Mouse (Mus musculus) forebrain, embryonic 13.5 days (tissue): ENCODE measurements at regions not wholly inside any gene's neighbourhood (a gene's known extent, or its start where the extent isn't known, plus 50 kb on each side); places are given as distances from the start of the nearest gene placed in this dataset.

ENCODE experiments used
- ATAC-seq: fragments of 200-750 bp; cut with Nextera tagmentation; 2 replicates; pipeline ENCODE4 v1.8.0; 2017
- H3K27ac ChIP-seq: fragments of 300-500 bp; sonication (generic); 2 replicates; pipeline ENCODE4 v1.5.1; 2015; ENCODE audit warnings: inconsistent platforms, mild to moderate bottlenecking, moderate library complexity
- H3K27me3 ChIP-seq: fragments of 300-500 bp; sonication (generic); 2 replicates; pipeline ENCODE4 v1.6.1; 2015; ENCODE audit warnings: mild to moderate bottlenecking, inconsistent platforms
- H3K36me3 ChIP-seq: fragments of 300-500 bp; sonication (generic); 2 replicates; pipeline ENCODE4 v1.6.1; 2015; ENCODE audit warnings: mild to moderate bottlenecking, inconsistent platforms; ENCODE audit not compliant: poor library complexity, severe bottlenecking
- H3K4me1 ChIP-seq: fragments of 300-500 bp; sonication (generic); 2 replicates; pipeline ENCODE4 v1.6.1; 2015; ENCODE audit warnings: inconsistent platforms
- H3K4me2 ChIP-seq: fragments of 300-500 bp; sonication (generic); 2 replicates; pipeline ENCODE4 v1.6.1; 2015; ENCODE audit warnings: inconsistent platforms, mild to moderate bottlenecking, moderate library complexity
- H3K4me3 ChIP-seq: fragments of 300-500 bp; sonication (generic); 2 replicates; pipeline ENCODE4 v1.5.1; 2015; ENCODE audit warnings: mild to moderate bottlenecking, inconsistent platforms
- H3K9ac ChIP-seq: fragments of 300-500 bp; sonication (generic); 2 replicates; pipeline ENCODE4 v1.6.1; 2015; ENCODE audit warnings: mild to moderate bottlenecking, inconsistent platforms
- H3K9me3 ChIP-seq: fragments of 300-500 bp; sonication (generic); replicated peaks from 2 replicates; pipeline ENCODE4 v1.6.1; 2016; ENCODE audit warnings: inconsistent platforms
- WGBS: fragments of 180-500 bp; shearing (Covaris S2); methylation state at CpG from one replicate; pipeline ENCODE4 v1.1.7; 2015; 5-methylcytosine and 5-hydroxymethylcytosine counted together

GRCm38 (mm10) chr10:16231821-16232220, 1491.2 kb upstream of the Cited2 start:
- H3K4me2 ChIP-seq = no peak overlapping the region
- H3K36me3 ChIP-seq = no peaks in the 10 kb centered on the region
- 0 out of 2 replicates have a peak, but pooled peaks have one; percentile 36 for ATAC-seq
- H3K9ac ChIP-seq = no peak overlapping the region
- H3K4me3 ChIP-seq = no peak overlapping the region
- WGBS = 55% methylated on average over 2 of the region's 2 CpGs
- no peaks in the 10 kb centered on the region for H3K27me3 ChIP-seq
- no peaks in the 10 kb centered on the region for H3K9me3 ChIP-seq
- H3K27ac ChIP-seq = no peak overlapping the region
- no peaks in the 10 kb centered on the region for H3K4me1 ChIP-seq

- no peak overlapping the region for H3K4me2 ChIP-seq
- no peak for ATAC-seq
- no peak overlapping the region for H3K27ac ChIP-seq
- H3K4me1 ChIP-seq = no peaks in the 10 kb centered on the region
- H3K36me3 ChIP-seq = no peaks in the 10 kb centered on the region
- no peaks in the 10 kb centered on the region for H3K9me3 ChIP-seq
- no peak overlapping the region for H3K9ac ChIP-seq
- 72% methylated on average over 4 of the region's 4 CpGs for WGBS
- H3K4me3 ChIP-seq = no peak overlapping the region
- H3K27me3 ChIP-seq = no peaks in the 10 kb centered on the region
Measured at GRCm38 (mm10) chr10:16233612-16234106, 1489.4 kb upstream of the Cited2 start.

GRCm38 (mm10) chr10:16256329-16256728, 1466.7 kb upstream of the Cited2 start:
- Histone ChIP-seq H3K27ac (no peak overlapping the region), H3K27me3 (no peaks in the 10 kb centered on the region), H3K4me3 (no peak overlapping the region), H3K9me3 (no peaks in the 10 kb centered on the region), H3K9ac (no peak overlapping the region), H3K4me1 (no peaks in the 10 kb centered on the region), H3K4me2 (no peak overlapping the region), H3K36me3 (no peaks in the 10 kb centered on the region)
- ATAC-seq = no peak

GRCm38 (mm10) chr10:16272786-16273185, 1450.2 kb upstream of the Cited2 start:
- Histone ChIP-seq H3K27me3 (no peaks in the 10 kb centered on the region), H3K27ac (no peak overlapping the region), H3K4me3 (no peak overlapping the region), H3K4me1 (no peaks in the 10 kb centered on the region), H3K4me2 (no peak overlapping the region), H3K36me3 (no peaks in the 10 kb centered on the region), H3K9me3 (no peaks in the 10 kb centered on the region), H3K9ac (no peak overlapping the region)
- 92% methylated on average over 5 of the region's 5 CpGs for WGBS
- no peak for ATAC-seq

GRCm38 (mm10) chr10:16317026-16317425, 1406.0 kb upstream of the Cited2 start:
- Histone ChIP-seq H3K4me3 (no peak overlapping the region), H3K4me1 (no peaks in the 10 kb centered on the region), H3K27ac (no peak overlapping the region), H3K9ac (no peak overlapping the region), H3K4me2 (no peak overlapping the region), H3K36me3 (no peaks in the 10 kb centered on the region), H3K9me3 (no peaks in the 10 kb centered on the region), H3K27me3 (no peaks in the 10 kb centered on the region)
- 88% methylated on average over 10 of the region's 10 CpGs for WGBS
- no peak for ATAC-seq

- H3K36me3 ChIP-seq = no peaks in the 10 kb centered on the region
- H3K4me2 ChIP-seq = no peak overlapping the region
- ATAC-seq = no peak
- no peak overlapping the region for H3K27ac ChIP-seq
- no peaks in the 10 kb centered on the region for H3K9me3 ChIP-seq
- no peaks in the 10 kb centered on the region for H3K27me3 ChIP-seq
- H3K4me1 ChIP-seq = no peaks in the 10 kb centered on the region
- 93% methylated on average over 1 of the region's 1 CpGs for whole genome bisulfite sequencing
- H3K4me3 ChIP-seq = no peak overlapping the region
- no peak overlapping the region for H3K9ac ChIP-seq
Measured at GRCm38 (mm10) chr10:16337546-16337945, 1385.5 kb upstream of the Cited2 start.

GRCm38 (mm10) chr10:16341496-16341895, 1381.5 kb upstream of the Cited2 start:
- no peak overlapping the region for H3K4me2 ChIP-seq
- ATAC-seq = no peak
- H3K9ac ChIP-seq = no peak overlapping the region
- H3K9me3 ChIP-seq = no peaks in the 10 kb centered on the region
- H3K27me3 ChIP-seq = no peaks in the 10 kb centered on the region
- H3K4me3 ChIP-seq = no peak overlapping the region
- no peak overlapping the region for H3K27ac ChIP-seq
- H3K4me1 ChIP-seq = no peaks in the 10 kb centered on the region
- H3K36me3 ChIP-seq = no peaks in the 10 kb centered on the region

- H3K4me3 ChIP-seq = no peak overlapping the region
- H3K9me3 ChIP-seq = no peaks in the 10 kb centered on the region
- H3K9ac ChIP-seq = no peak overlapping the region
- ATAC-seq = no peak
- 87% methylated on average over 3 of the region's 3 CpGs for WGBS
- H3K27ac ChIP-seq = no peak overlapping the region
- no peak overlapping the region for H3K4me2 ChIP-seq
- no peaks in the 10 kb centered on the region for H3K36me3 ChIP-seq
- no peaks in the 10 kb centered on the region for H3K4me1 ChIP-seq
- H3K27me3 ChIP-seq = no peaks in the 10 kb centered on the region
Measured at GRCm38 (mm10) chr10:16364001-16364400, 1359.0 kb upstream of the Cited2 start.
